Mouse (Mus musculus) granulocyte monocyte progenitor cell, adult 5-6 weeks (primary cell): ENCODE data around the gene Eif3l. TPM values are rescaled to one million over a fixed set of nuclear protein-coding genes. Genes with fewer than 3 reads are reported as not detected.
"Not testable (repeated sequence)": the region's sequence is repeated elsewhere in the genome, so short reads cannot be mapped to it uniquely, and the experiment has no call there.

Experiments used
- ATAC-seq: replicated peaks from 2 replicates; pipeline ENCODE4 v1.8.0; 2016; ENCODE audit warnings: mild to moderate bottlenecking, moderate TSS enrichment, inconsistent platforms; ENCODE audit not compliant: poor library complexity, severe bottlenecking
- total RNA-seq, 2 experiments: library from RNA; stranded (forward) in 1 of 2; stranded (reverse) in 1 of 2; fragments of 200-712, 200-1000 nt in 1 of 2; fragments of >200 nt in 1 of 2; fragmentation: Nextera tagmentation in 1 of 2; gene quantifications; 2 replicates each; pipeline ENCODE4 v1.2.3; 2014 to 2017

Eif3l gene
- 228 and 235 TPM in 2 replicates for total RNA-seq (2014; fragmentation: Nextera tagmentation)
- 310 and 312 TPM in 2 replicates for total RNA-seq (2017)

GRCm38 (mm10) chr15:79074913-79075532 lies at the start of gene Eif3l:
Gene Eif3l (plus strand): TSS chr15:79075179.
- peak; percentile 94 for ATAC-seq

GRCm38 (mm10) chr15:79025687-79026308 lies 49.2 kb upstream of the Eif3l start:
- no peak for ATAC-seq

GRCm38 (mm10) chr15:79026511-79027290 lies 48.3 kb upstream of the Eif3l start:
- ATAC-seq: no peak

GRCm38 (mm10) chr15:79027291-79028205 lies 47.4 kb upstream of the Eif3l start:
- no peak for ATAC-seq

GRCm38 (mm10) chr15:79028237-79028738 lies 46.7 kb upstream of the Eif3l start, which contains the start of gene H1f0:
Gene H1f0 (plus strand): TSS chr15:79028450.
- peak; percentile 69 for ATAC-seq

DNA sequence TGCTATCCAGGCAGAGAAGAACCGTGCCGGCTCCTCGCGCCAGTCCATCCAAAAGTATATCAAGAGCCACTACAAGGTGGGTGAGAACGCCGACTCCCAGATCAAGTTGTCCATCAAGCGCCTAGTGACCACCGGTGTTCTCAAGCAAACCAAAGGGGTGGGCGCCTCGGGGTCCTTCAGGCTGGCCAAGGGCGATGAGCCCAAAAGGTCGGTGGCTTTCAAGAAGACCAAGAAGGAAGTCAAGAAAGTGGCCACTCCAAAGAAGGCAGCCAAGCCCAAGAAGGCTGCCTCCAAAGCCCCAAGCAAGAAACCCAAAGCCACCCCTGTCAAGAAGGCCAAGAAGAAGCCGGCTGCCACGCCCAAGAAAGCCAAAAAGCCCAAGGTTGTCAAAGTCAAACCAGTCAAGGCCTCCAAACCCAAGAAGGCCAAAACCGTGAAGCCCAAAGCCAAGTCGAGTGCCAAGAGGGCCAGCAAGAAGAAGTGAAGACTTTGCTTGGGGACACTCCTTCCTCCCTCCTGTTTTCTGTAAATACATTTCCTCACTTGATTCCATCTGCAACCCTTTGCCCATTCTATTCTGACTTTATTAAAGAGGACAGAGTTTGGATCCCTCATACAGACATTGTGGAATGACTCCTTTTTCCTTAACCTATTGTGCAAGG lies 46.0 kb upstream of the Eif3l start:
- no peak for ATAC-seq

DNA sequence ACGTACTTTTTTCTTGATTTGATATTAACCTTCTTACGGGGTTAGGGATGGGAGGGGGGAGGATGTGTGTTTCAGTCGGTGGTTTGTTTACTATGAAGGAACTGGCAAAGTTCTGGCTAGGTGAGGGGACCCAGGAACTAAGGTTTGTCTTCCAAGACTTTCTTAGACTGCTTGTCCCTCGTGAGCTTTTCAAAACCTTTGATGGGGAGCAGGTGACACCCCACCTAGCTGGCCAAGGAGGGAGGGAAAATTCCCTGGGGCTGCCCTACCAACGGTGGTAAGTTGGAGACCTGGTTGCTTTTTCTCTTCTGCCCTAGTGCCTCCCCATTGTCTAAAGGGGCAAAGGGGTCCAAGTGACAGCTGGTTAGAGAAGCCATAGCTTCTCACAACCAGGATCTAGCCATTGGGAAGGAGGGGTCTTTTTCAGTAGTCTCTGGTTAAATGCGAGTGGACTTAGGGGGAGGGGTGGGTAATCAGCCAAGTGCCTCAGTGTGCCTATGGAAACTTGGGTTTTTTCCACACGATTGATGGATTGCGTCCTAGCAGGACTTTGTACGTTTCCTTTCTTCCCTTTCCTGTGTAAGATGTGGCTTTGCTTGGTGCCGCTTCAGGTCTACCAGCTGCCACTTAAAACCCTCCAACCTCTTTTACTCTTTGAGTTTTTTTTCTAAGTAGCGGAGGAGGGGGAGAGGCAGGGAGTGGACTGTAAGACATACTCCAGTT lies 45.3 kb upstream of the Eif3l start:
- no peak for ATAC-seq

- peak; percentile 79 for ATAC-seq
Observed at GRCm38 (mm10) chr15:79030551-79031435, 44.2 kb upstream of the Eif3l start.

DNA sequence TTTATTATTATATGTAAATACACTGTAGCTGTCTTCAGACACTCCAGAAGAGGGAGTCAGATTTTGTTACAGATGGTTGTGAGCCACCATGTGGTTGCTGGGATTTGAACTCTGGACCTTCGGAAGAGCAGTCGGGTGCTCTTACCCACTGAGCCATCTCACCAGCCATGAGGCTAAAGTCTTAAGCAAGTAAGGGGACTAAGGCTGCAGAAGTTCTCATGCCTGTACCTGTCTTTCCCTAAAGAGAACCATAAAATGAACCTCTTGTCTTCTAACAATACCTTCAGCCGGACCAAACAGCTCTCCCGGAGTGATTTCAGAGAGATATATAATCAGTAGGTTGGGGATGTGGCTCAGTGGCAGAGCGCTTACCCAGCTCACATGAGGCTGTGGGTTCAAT lies 43.1 kb upstream of the Eif3l start:
- not testable (repeated sequence) for ATAC-seq

DNA sequence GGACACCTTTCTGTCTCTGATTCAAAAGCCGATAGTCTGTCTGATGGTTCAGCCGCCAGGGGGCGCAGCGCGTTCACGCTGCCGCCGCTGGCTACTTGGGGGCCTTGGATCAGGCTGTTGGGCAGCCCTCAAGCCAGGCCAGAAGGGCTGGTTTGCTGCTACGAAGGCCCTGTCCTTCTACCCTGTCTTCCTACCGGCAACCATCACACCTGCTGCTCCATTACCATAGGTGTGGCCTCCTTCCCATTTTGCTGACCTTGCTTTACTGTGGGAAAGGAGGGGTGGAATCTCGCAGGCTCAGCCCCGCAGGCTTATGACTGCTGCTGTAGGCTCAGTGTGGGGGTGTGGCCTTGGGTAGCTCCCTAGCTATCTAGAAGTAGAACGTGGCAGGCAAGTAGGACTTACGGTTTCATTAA lies 37.1 kb upstream of the Eif3l start:
- ATAC-seq: peak; percentile 20; the same call in 1 of the 2 replicates

DNA sequence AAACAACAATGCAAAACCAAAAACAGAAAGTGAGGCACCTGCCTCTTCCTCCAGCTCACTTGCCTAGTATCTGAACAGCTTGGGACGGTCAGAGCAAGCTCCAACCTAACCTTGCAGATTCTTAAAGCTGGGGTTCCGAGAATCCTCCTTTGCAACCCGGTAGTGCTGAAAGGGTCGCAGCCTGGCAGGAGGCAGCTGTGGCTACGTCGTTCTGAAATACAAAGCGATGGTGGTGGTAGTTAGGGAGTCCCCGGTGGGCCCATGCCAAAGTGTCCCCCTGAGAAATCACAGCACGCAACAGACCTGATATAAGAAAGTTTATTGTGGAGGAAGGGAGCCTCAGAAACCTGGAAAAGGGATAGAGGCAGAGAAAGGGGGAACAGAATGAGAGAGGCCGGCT lies 36.6 kb upstream of the Eif3l start:
- ATAC-seq: no peak

DNA sequence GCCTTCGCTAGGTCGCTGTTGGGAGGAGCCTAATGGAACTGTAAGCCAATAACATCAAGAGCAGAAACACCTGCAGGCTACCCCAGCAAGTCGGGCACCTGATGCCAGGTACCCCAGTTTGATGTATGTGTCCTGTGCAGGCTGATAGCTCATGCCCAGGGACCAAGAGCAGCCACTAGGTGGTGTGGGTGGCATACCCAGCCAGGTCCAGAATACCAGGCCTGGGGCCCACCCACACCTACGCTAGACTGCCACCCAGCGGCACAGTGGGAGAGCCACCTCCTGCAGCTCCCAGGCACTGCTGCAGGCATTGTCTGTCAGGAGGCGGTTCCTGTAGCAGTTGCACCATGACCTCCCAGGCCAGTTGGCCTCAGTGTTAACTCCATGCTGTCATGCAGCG lies 36.1 kb upstream of the Eif3l start:
- ATAC-seq: peak; percentile 89

GRCm38 (mm10) chr15:79040501-79041416 lies 34.2 kb upstream of the Eif3l start:
- ATAC-seq: peak; percentile 23

GRCm38 (mm10) chr15:79041585-79041984 lies 33.4 kb upstream of the Eif3l start, which contains the start of gene Galr3:
Gene Galr3 (plus strand): TSS chr15:79041885.
- ATAC-seq: no peak

GRCm38 (mm10) chr15:79042721-79043491 lies 32.1 kb upstream of the Eif3l start:
- ATAC-seq: 0 out of 2 replicates have a peak, but pooled peaks have one; percentile 1

GRCm38 (mm10) chr15:79044837-79045236 lies 30.1 kb upstream of the Eif3l start:
- ATAC-seq: no peak
